Mouse (Mus musculus) liver, embryonic 14.5 days (tissue): ENCODE data around the gene Twist1. TPM values are rescaled to one million over a fixed set of nuclear protein-coding genes. Genes with fewer than 3 reads are reported as not detected.

ENCODE experiments used
- ATAC-seq: fragments of 200-750 bp; cut with Nextera tagmentation; 2 replicates; pipeline ENCODE4 v1.8.0; 2017; ENCODE audit warnings: moderate number of reproducible peaks, mild to moderate bottlenecking, moderate library complexity; ENCODE audit not compliant: insufficient read depth
- DNase-seq, 3 experiments: peaks; one replicate each; pipeline ENCODE4 v3.0.0-alpha.2; 2012 to 2013; ENCODE audit warnings: low read depth in 3 of 3, low spot score in 3 of 3
- H3K27ac ChIP-seq: fragments of 300-500 bp; sonication (generic); 2 replicates; pipeline ENCODE4 v1.5.1; 2014; ENCODE audit warnings: moderate library complexity, mild to moderate bottlenecking, control low read depth, inconsistent platforms
- H3K27me3 ChIP-seq: fragments of 300-500 bp; sonication (generic); 2 replicates; pipeline ENCODE4 v1.6.1; 2014; ENCODE audit warnings: mild to moderate bottlenecking, low read length, moderate library complexity; ENCODE audit not compliant: control insufficient read depth, insufficient read depth
- H3K36me3 ChIP-seq: fragments of 300-500 bp; sonication (generic); replicated peaks from 2 replicates; pipeline ENCODE4 v1.6.1; 2014; ENCODE audit warnings: low read depth; ENCODE audit not compliant: control insufficient read depth, insufficient read depth
- H3K4me1 ChIP-seq, 2 experiments: fragments of 200-500 bp in 1 of 2; fragments of 300-500 bp in 1 of 2; sonication (generic) in 1 of 2; replicated peaks; 2 replicates each; pipeline ENCODE4 v1.6.1; 2012 to 2014; ENCODE audit warnings: antibody characterized with exemption in 1 of 2, inconsistent platforms in 1 of 2, low read length in 1 of 2; ENCODE audit not compliant: control insufficient read depth in 2 of 2, insufficient read depth in 2 of 2
- H3K4me2 ChIP-seq: fragments of 300-500 bp; sonication (generic); 2 replicates; pipeline ENCODE4 v1.6.1; 2014; ENCODE audit warnings: low read depth, mild to moderate bottlenecking, control low read depth, moderate library complexity
- H3K4me3 ChIP-seq, 2 experiments: fragments of 200-500 bp in 1 of 2; fragments of 300-500 bp in 1 of 2; sonication (generic) in 1 of 2; 2 replicates each; pipeline ENCODE4 v1.5.1; 2012 to 2014; ENCODE audit warnings: low read depth in 2 of 2, low read length in 2 of 2, mild to moderate bottlenecking in 2 of 2, control low read depth in 1 of 2, inconsistent platforms in 1 of 2, moderate library complexity in 1 of 2; ENCODE audit not compliant: insufficient read depth in 1 of 2
- H3K9ac ChIP-seq: fragments of 300-500 bp; sonication (generic); replicated peaks from 2 replicates; pipeline ENCODE4 v1.6.1; 2014; ENCODE audit warnings: mild to moderate bottlenecking, control low read depth, moderate library complexity
- H3K9me3 ChIP-seq: fragments of 300-500 bp; sonication (generic); 2 replicates; pipeline ENCODE4 v1.6.1; 2016; ENCODE audit warnings: low read length, mixed read lengths; ENCODE audit not compliant: control insufficient read depth
- CTCF ChIP-seq: IDR thresholded peaks from 2 replicates; pipeline ENCODE4 v1.5.1; 2016; ENCODE audit warnings: antibody characterized with exemption, low read depth, control low read depth
- EP300 ChIP-seq: IDR thresholded peaks from 2 replicates; pipeline ENCODE4 v1.6.1; 2016; ENCODE audit warnings: antibody characterized with exemption, low read depth
- WGBS: fragments of 180-500 bp; shearing (Covaris S2); extraction: QIAGEN DNeasy Blood & Tissue Kit; methylation state at CpG from one replicate; pipeline ENCODE4 v1.1.7; 2014; ENCODE audit not compliant: insufficient replicate concordance; 5-methylcytosine and 5-hydroxymethylcytosine counted together
- polyA plus RNA-seq, 2 experiments: library from polyadenylated mRNA; depleted of rRNA in 1 of 2; stranded (reverse) in 1 of 2; unstranded in 1 of 2; fragments of >200 nt; fragmentation: Nextera tagmentation in 1 of 2; extraction: Ambion mirVana in 1 of 2; gene quantifications; 2 replicates each; pipeline versions ENCODE4 v1.2.1 to v1.2.3; 2012 to 2014

The Twist1 gene
- polyA plus RNA-seq (2012; rRNA removed) (0.50 and 0.63 TPM in 2 replicates), polyA plus RNA-seq (2014; fragmentation: Nextera tagmentation; extraction: Ambion mirVana) (0.06 and 0.09 TPM in 2 replicates)

DNA sequence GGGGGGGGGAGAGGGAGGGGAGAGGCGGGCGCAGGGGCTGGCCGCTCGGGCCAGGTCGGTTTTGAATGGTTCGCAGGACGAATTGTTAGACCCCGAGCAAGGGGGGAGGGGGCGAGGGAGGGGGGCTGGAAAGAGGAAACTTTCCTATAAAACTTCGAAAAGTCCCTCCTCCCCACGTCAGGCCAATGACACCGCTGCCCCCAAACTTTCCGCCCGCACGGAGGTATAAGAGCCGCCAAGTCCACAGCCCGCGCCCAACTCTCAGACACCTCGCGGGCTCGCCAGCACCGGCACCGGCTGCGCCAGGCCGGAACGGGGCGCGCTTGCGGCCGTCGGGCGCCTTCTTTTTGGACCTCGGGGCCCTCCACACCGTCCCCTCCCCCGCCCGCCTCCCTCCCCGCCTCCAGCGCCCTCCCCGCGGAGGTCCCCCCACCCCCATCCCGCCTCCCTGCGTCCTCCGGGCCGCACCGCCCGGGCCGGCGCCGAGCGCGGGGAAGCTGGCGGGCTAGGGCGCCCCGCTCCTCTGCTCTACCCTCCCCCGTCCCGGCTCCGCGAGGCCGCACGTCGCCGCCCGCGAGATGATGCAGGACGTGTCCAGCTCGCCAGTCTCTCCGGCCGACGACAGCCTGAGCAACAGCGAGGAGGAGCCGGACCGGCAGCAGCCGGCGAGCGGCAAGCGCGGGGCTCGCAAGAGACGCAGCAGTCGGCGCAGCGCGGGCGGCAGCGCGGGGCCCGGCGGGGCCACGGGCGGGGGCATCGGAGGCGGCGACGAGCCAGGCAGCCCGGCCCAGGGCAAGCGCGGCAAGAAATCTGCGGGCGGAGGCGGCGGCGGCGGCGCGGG, at the start of gene Twist1:
TSS of gene Twist1 (plus strand) at position 272 of the 841 bp plus-strand sequence.
- under 1% methylated on average over 75 of the region's 105 CpGs for WGBS
- Histone ChIP-seq H3K9ac (no peak within 1 kb of the TSS), H3K4me3 (peak within 1 kb of the TSS; percentile 36 to 38), H3K36me3 (no peaks in the 10 kb centered on the region), H3K4me2 (peak within 1 kb of the TSS; percentile 50), H3K27me3 (peaks cover 74% of the 10 kb centered on the region), H3K27ac (no peak within 1 kb of the TSS), H3K4me1 (no peaks in the 10 kb centered on the region), H3K9me3 (no peaks in the 10 kb centered on the region)
- TF ChIP-seq EP300 (no peak), CTCF (no peak)
- DNase-seq (no peak), ATAC-seq (no peak)

DNA sequence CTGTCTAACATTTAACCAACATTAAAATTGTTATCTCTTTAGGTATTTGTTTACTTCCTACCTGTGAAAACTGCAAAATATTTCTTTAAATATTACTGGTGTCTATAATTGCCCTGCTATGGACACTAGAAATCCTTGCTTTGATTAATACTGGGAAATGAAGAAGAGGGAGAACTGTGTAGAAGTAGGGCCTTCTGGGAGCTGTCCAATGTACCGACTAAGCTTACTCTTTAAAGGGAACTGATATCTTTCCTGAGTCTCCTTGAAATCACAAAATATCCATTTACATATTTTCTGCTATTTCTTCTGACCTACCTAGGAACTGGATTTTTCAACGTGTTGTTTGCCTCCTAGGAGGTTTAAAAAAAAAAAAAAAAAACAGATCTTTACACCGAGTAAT, 30.7 kb upstream of the Twist1 start:
- no peak overlapping the region for H3K9ac ChIP-seq
- H3K4me2 ChIP-seq: no peak overlapping the region
- TF ChIP-seq EP300 (no peak), CTCF (no peak)
- no peak overlapping the region for H3K27ac ChIP-seq
- no peaks in the 10 kb centered on the region for H3K36me3 ChIP-seq
- no peaks in the 10 kb centered on the region for H3K9me3 ChIP-seq
- H3K27me3 ChIP-seq: peaks cover 23% of the 10 kb centered on the region
- no peaks in the 10 kb centered on the region for H3K4me1 ChIP-seq
- ATAC-seq (no peak), DNase-seq (no peak)
- 7% methylated on average over 3 of the region's 3 CpGs for WGBS
- no peak overlapping the region for H3K4me3 ChIP-seq

DNA sequence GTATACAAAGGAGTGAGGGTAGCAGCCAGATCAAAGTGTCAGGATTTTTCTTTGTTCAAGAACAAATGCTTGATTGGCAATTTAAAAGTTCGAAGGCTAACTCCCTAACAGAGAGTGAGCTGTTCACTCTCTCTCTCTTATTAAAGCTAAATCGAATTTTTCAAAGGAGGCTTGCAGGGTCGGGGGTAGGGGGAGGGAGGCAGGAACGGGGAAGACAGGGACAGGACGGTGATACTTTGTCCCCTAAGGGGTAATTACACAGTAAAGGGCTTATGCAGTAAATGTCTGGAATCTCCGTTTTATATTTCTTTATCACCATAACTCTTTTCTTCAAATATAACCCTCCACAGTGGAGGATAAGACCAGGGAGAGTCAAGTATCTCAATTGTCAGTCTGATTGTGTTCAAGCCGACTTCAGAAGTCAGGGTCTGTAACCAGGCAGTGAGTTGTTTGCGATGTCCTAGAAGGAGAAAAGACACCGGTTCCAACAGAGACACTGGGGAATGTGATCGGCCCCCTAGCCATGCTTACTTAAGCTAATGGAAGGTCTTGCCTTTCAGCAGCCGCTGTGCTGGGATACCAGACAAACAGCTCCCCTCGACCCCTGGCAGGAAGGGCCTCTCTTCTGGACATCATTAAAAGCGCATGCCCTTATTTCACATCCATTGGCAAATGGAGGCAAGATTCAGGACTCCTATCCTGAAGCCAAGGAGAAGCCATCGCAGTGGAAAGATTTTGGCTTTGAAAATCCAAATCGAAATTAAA, 30.0 kb upstream of the Twist1 start:
- Histone ChIP-seq H3K27me3 (peaks cover 23% of the 10 kb centered on the region), H3K4me1 (no peaks in the 10 kb centered on the region), H3K9me3 (no peaks in the 10 kb centered on the region), H3K4me3 (no peak overlapping the region), H3K4me2 (no peak overlapping the region), H3K27ac (no peak overlapping the region), H3K9ac (no peak overlapping the region), H3K36me3 (no peaks in the 10 kb centered on the region)
- 3% methylated on average over 15 of the region's 15 CpGs for WGBS
- DNase-seq (no peak), ATAC-seq (no peak)
- TF ChIP-seq CTCF (no peak), EP300 (no peak)

DNA sequence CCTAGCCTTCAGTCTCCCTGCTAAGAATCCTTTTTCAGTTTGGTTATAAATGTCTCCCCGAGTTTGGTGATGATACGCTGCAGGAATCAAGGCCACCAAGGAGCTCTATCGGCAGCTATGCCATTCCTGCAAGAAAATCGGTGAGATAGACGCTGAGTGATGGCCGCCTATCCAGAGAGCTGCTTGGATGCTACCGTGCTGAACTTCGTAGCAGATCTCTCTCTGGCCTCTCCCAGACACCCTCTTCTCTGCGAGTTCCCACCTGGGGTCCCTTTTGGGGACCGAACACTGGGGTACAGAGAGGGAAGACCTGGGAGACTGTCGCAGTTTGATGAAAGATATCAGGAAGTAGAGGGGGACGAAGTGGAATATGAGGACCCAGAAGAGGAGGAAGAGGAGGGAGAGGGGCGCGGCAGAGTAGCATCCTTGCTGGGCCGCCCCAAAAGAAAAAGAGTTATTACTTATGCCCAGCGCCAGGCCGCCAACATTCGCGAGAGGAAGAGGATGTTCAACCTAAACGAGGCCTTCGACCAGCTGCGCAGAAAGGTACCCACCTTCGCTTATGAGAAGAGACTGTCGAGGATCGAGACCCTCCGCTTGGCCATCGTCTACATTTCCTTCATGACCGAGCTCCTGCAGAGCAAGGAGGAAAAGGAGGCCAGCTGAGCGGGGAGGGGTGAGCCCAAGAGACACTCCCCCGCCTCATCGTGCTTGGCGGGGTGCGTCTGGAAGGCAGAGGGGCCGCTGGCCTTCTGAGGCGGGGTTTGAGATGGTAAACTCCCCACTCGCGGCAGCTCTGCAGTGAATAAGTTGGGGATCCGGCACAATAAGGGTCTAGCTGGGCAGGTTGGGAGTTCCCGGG, 28.9 kb upstream of the Twist1 start, which contains the start of gene Ferd3l:
TSS of gene Ferd3l (plus strand) at position 95 of the 862 bp plus-strand sequence.
- TF ChIP-seq EP300 (no peak), CTCF (no peak)
- Histone ChIP-seq H3K4me2 (no peak within 1 kb of the TSS), H3K27me3 (peaks cover 23% of the 10 kb centered on the region), H3K36me3 (no peaks in the 10 kb centered on the region), H3K9me3 (no peaks in the 10 kb centered on the region), H3K27ac (no peak within 1 kb of the TSS), H3K4me3 (no peak within 1 kb of the TSS), H3K4me1 (no peaks in the 10 kb centered on the region), H3K9ac (no peak within 1 kb of the TSS)
- no peak for ATAC-seq
- 2% methylated on average over 39 of the region's 39 CpGs for WGBS
- no peak for DNase-seq
